ENCODE assay signal across 7 mouse cellular contexts in genomic region chr11:69795168-69795982, GRCm38 (mm10). TPM values are rescaled to one million over a fixed set of nuclear protein-coding genes. Genes with fewer than 3 reads are reported as not detected.
DNase-seq lines count a peak whose midpoint lies in the region; ATAC-seq lines count a peak whose summit lies in the region.

Chrnb1 (minus strand) TSS chr11:69795943.

- H3K4me3 ChIP-seq in intestine, embryonic 16.5 days (ENCODE audit: low read length): peak within 1 kb of the TSS; percentile 54
- H3K4me3 ChIP-seq in midbrain, embryonic 11.5 days (ENCODE audit: low read depth, low read length): peak within 1 kb of the TSS; percentile 31

- H3K27me3 ChIP-seq in intestine, embryonic 16.5 days (replicated peaks; ENCODE audit: control insufficient read depth, insufficient read depth, low read length): no peaks in the 10 kb centered on the region
- peaks cover 11% of the 10 kb centered on the region for H3K27me3 ChIP-seq in midbrain, embryonic 11.5 days (ENCODE audit: control insufficient read depth, insufficient read depth, low read length)

- H3K9ac ChIP-seq in intestine, embryonic 16.5 days (ENCODE audit: low read depth, low read length): peak within 1 kb of the TSS; percentile 62
- H3K9ac ChIP-seq in midbrain, embryonic 11.5 days (ENCODE audit: low read length): peak within 1 kb of the TSS; percentile 49; the same call in 1 of the 2 replicates

- peak; percentile 94 for DNase-seq in adrenal gland, postnatal 10 days
- peak; percentile 87 for DNase-seq in embryo, embryonic 9.5 days (ENCODE audit: extremely low spot score)
- peak; percentile 79 to 92 for DNase-seq in gastrocnemius, postnatal 4 days (ENCODE audit: low spot score in 2 of 2)
- DNase-seq in left cerebral cortex, postnatal 36 days (ENCODE audit: low spot score in 2 of 2): peak; percentile 81 to 84
- DNase-seq in midbrain, embryonic 11.5 days (ENCODE audit: low spot score, missing footprints): peak; percentile 95
- peak; percentile 83 for DNase-seq in spleen, adult 12 weeks (ENCODE audit: low spot score)

- peaks cover 15% of the 10 kb centered on the region for H3K4me1 ChIP-seq in intestine, embryonic 16.5 days (ENCODE audit: control insufficient read depth, insufficient read depth, low read length)
- H3K4me1 ChIP-seq in midbrain, embryonic 11.5 days (ENCODE audit: control insufficient read depth, insufficient read depth, low read length): peaks cover 20% of the 10 kb centered on the region

- peak; percentile 98 for ATAC-seq in intestine, embryonic 16.5 days
- ATAC-seq in midbrain, embryonic 11.5 days (ENCODE audit: low FRiP score): peak; percentile 93

- no peaks in the 10 kb centered on the region for H3K36me3 ChIP-seq in intestine, embryonic 16.5 days (ENCODE audit: control insufficient read depth, insufficient read depth, low read length)
- no peaks in the 10 kb centered on the region for H3K36me3 ChIP-seq in midbrain, embryonic 11.5 days (ENCODE audit: control insufficient read depth, insufficient read depth, low read length)

- intact Hi-C loops in left cerebral cortex, postnatal 36 days (cut with DNase I): no loop called here

- H3K4me2 ChIP-seq in intestine, embryonic 16.5 days (ENCODE audit: low read depth, low read length): peak within 1 kb of the TSS; percentile 96
- H3K4me2 ChIP-seq in midbrain, embryonic 11.5 days: peak within 1 kb of the TSS; percentile 76

- WGBS in intestine, embryonic 16.5 days: 1% methylated on average over 52 of the region's 52 CpGs
- 2% methylated on average over 52 of the region's 52 CpGs for WGBS in midbrain, embryonic 11.5 days

- H3K27ac ChIP-seq in intestine, embryonic 16.5 days (ENCODE audit: low read length): no peak within 1 kb of the TSS
- no peak within 1 kb of the TSS for H3K27ac ChIP-seq in midbrain, embryonic 11.5 days (ENCODE audit: low read depth, low read length)

- no peaks in the 10 kb centered on the region for H3K9me3 ChIP-seq in intestine, embryonic 16.5 days (ENCODE audit: control insufficient read depth, low read length)
- no peaks in the 10 kb centered on the region for H3K9me3 ChIP-seq in midbrain, embryonic 11.5 days (ENCODE audit: control insufficient read depth, low read length)

RNA-seq across cellular contexts. Expression of gene Chrnb1, which starts in this region (rescaled TPM):
- 1 to 10 TPM; 2.3 to 7.9 TPM for total RNA-seq in adrenal gland, postnatal 10 days (2021)
- 100 to 1,000 TPM in 1 of 2 experiments, 10 to 100 TPM in 1; 95.1 to 110 TPM for total RNA-seq in gastrocnemius, postnatal 4 days (2021)
- polyA plus RNA-seq in intestine, embryonic 16.5 days (2015; fragmentation: Nextera tagmentation; extraction: Ambion mirVana): 3.9 and 4.7 TPM in 2 replicates
- total RNA-seq in left cerebral cortex, postnatal 36 days (2021): under 1 TPM; 0.66 to 0.81 TPM
- 0.67 and 0.79 TPM in 2 replicates for polyA plus RNA-seq in midbrain, embryonic 11.5 days (2014; fragmentation: Nextera tagmentation; extraction: Ambion mirVana)

Comparison
In these comparisons a context has a peak if more than half of its experiments do, and no peak if none do; other contexts are left out.
1. RNA of gene Chrnb1 (total RNA-seq): 95.1 to 110 TPM in gastrocnemius, postnatal 4 days; 2.3 to 7.9 TPM in adrenal gland, postnatal 10 days and 0.66 to 0.81 TPM in left cerebral cortex, postnatal 36 days; every median in the first group is over 10 times any median in the second.
2. Peak in DNase-seq in left cerebral cortex, postnatal 36 days; RNA of the gene not detected or under 1 TPM.
3. Peak in DNase-seq, ATAC-seq, H3K4me3 ChIP-seq, H3K9ac ChIP-seq and H3K4me2 ChIP-seq in midbrain, embryonic 11.5 days; RNA of the gene not detected or under 1 TPM.
4. Peak in every context shown above with its lines, with median percentiles within 50 percentile points of each other: DNase-seq.